Mouse (Mus musculus): ENCODE measurements around the gene Pet117. TPM values are rescaled to one million over a fixed set of nuclear protein-coding genes. Genes with fewer than 3 reads are reported as not detected.

Pet117 gene
- 4.3 TPM for polyA plus RNA-seq (2014; fragmentation: Illumina TruSeq; extraction: RNeasy Lipid Tissue Mini Kit (QIAGEN cat#74804))

DNA sequence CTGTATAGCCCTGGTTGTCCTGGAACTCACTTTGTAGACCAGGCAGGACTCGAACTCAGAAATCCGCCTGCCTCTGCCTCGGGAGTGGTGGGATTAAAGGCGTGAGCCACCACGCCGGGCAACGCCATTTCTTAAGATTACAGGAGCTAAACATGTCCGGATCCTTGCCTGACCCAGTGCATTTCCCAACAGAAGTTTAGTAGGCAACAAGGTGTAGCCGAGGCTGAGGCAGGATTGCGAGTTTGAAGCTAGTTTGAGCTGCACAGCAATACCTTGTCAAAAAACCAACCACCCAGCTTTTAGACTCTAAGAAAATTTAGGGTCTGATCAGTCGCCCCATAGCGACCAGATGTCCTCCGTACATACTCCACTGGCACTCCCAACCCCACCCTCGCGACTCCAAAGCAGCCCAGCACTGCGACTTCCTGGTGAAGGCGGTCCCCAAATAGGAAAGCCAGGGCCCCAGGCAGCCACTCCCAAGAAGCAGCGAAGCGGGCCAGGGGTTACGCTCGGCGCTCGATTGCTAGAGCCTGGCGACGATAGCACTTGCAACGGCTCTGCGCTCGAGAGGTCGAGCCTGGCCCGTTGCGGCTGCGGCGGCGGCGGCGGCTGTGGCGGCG lies at the start of gene Pet117, which contains the start of gene Kat14:
Gene Pet117 (plus strand): TSS at position 597 of the 620 bp plus-strand sequence.
Gene Kat14 (plus strand): TSS at position 584 of the 620 bp plus-strand sequence.

DNA sequence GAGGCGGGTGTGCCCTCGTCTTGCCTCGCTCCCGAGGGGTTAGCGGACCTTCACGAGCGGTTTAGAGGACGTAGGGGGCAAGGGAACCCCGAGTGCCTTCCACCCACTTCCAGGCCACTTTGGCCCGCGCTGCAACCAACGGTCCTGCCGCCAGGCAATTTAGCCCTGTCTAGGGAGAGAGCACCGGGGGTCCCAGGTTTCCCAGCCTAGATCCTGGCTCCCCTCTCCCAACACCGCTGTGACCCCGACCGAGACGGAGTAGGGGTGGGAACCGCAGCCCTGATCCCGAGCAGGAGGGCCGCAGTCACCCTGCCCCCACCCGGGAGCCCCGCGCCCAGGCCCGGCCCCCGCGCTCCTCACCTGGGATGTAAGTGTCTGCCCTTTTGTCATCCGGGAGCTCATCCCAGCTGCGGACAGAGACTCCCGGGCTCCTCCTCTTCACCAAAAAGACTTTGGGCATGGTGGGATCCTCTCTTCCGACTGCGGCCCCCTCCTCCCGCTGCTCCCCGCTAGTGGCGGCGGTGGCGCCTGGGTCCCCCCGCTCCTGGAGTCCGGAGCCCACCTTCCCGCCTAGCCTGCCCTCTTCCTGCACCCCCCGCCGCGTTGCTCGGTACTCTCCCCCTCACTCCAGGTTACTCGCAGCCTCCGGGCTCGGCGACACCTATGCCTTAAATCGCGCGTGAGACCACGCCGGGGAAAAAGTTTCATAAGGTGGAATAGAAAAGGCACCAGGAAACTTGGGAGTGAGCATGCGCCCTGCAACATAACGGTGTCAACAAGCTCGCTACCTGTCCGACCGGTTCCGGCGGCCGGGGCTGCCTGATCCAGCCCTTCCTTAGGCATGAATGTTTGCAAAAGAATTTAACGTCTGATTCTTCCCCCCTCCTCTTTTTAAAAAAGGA lies 37.1 kb upstream of the Pet117 start, which contains the start of gene Ovol2:
Gene Ovol2 (minus strand): TSS at position 746 of the 902 bp plus-strand sequence.

Other genes starting within 250 kb of the Pet117 start
- gene Mgme1, start 98.3 kb upstream of the Pet117 start, polyA plus RNA-seq (2014; fragmentation: Illumina TruSeq; extraction: RNeasy Lipid Tissue Mini Kit (QIAGEN cat#74804)), result 8.5 TPM
- 323 TPM for gene Snx5, start 98.1 kb upstream of the Pet117 start, polyA plus RNA-seq (2014; fragmentation: Illumina TruSeq; extraction: RNeasy Lipid Tissue Mini Kit (QIAGEN cat#74804))
- not detected for gene Ovol2, start 36.9 kb upstream of the Pet117 start, polyA plus RNA-seq (2014; fragmentation: Illumina TruSeq; extraction: RNeasy Lipid Tissue Mini Kit (QIAGEN cat#74804))
- 10.7 TPM for gene Kat14, start within 50 bp of the Pet117 start, polyA plus RNA-seq (2014; fragmentation: Illumina TruSeq; extraction: RNeasy Lipid Tissue Mini Kit (QIAGEN cat#74804))
- gene Dzank1, start 158.4 kb downstream of the Pet117 start, polyA plus RNA-seq (2014; fragmentation: Illumina TruSeq; extraction: RNeasy Lipid Tissue Mini Kit (QIAGEN cat#74804)), result 4.5 TPM
- gene Polr3f, start 158.7 kb downstream of the Pet117 start, polyA plus RNA-seq (2014; fragmentation: Illumina TruSeq; extraction: RNeasy Lipid Tissue Mini Kit (QIAGEN cat#74804)), result 58.4 TPM
- 148 TPM for gene Rbbp9, start 181.9 kb downstream of the Pet117 start, polyA plus RNA-seq (2014; fragmentation: Illumina TruSeq; extraction: RNeasy Lipid Tissue Mini Kit (QIAGEN cat#74804))
- gene Sec23b, start 187.2 kb downstream of the Pet117 start, polyA plus RNA-seq (2014; fragmentation: Illumina TruSeq; extraction: RNeasy Lipid Tissue Mini Kit (QIAGEN cat#74804)), result 114 TPM
- 14.4 TPM for gene Smim26, start 225.1 kb downstream of the Pet117 start, polyA plus RNA-seq (2014; fragmentation: Illumina TruSeq; extraction: RNeasy Lipid Tissue Mini Kit (QIAGEN cat#74804))
- 28.3 TPM for gene Dtd1, start 230.9 kb downstream of the Pet117 start, polyA plus RNA-seq (2014; fragmentation: Illumina TruSeq; extraction: RNeasy Lipid Tissue Mini Kit (QIAGEN cat#74804))